Mouse (Mus musculus): ENCODE results near the gene Nol11.
"Not testable (repeated sequence)": the region's sequence is repeated elsewhere in the genome, so short reads cannot be mapped to it uniquely, and the experiment has no call there.

The Nol11 gene

GRCm38 (mm10) chr11:107154431-107154830, 34.8 kb downstream of the Nol11 start:
- no peak for DNase-seq

GRCm38 (mm10) chr11:107153645-107154044, 35.5 kb downstream of the Nol11 start:
- no peak for DNase-seq

- no peak for DNase-seq
These were observed 37.4 kb downstream of the Nol11 start for GRCm38 (mm10) chr11:107151809-107152208.

- DNase-seq = not testable (repeated sequence)
These were observed 45.2 kb downstream of the Nol11 start for GRCm38 (mm10) chr11:107143956-107144355.

GRCm38 (mm10) chr11:107142382-107142781, 46.8 kb downstream of the Nol11 start:
- DNase-seq = no peak

- DNase-seq = no peak
These were observed 48.4 kb downstream of the Nol11 start for GRCm38 (mm10) chr11:107140756-107141155.

- DNase-seq = no peak
These were observed 50.5 kb downstream of the Nol11 start for GRCm38 (mm10) chr11:107138633-107139032.

GRCm38 (mm10) chr11:107137593-107137992, 51.6 kb downstream of the Nol11 start:
- DNase-seq = no peak

- DNase-seq = not testable (repeated sequence)
These were observed 52.7 kb downstream of the Nol11 start for GRCm38 (mm10) chr11:107136458-107136857.

- no peak for DNase-seq
These were observed 53.4 kb downstream of the Nol11 start for GRCm38 (mm10) chr11:107135741-107136140.

- peak; percentile 55 for DNase-seq
These were observed 56.8 kb downstream of the Nol11 start for GRCm38 (mm10) chr11:107132426-107132825.

GRCm38 (mm10) chr11:107131749-107132421, 57.3 kb downstream of the Nol11 start, which contains the start of gene Bptf:
Gene Bptf, minus strand, starts transcription at chr11:107132127.
- DNase-seq = peak; percentile 86

- peak; percentile 64 for DNase-seq
These were observed 58.1 kb downstream of the Nol11 start for GRCm38 (mm10) chr11:107130879-107131748.

- no peak for DNase-seq
These were observed 58.9 kb downstream of the Nol11 start for GRCm38 (mm10) chr11:107130221-107130788.

GRCm38 (mm10) chr11:107129641-107130040, 59.5 kb downstream of the Nol11 start:
- no peak for DNase-seq

GRCm38 (mm10) chr11:107126716-107127115, 62.5 kb downstream of the Nol11 start:
- DNase-seq = not testable (repeated sequence)

- no peak for DNase-seq
These were observed 64.2 kb downstream of the Nol11 start for GRCm38 (mm10) chr11:107125011-107125410.

- DNase-seq = peak; percentile 90
These were observed 64.9 kb downstream of the Nol11 start for GRCm38 (mm10) chr11:107124327-107124731.

GRCm38 (mm10) chr11:107117789-107118188, 71.4 kb downstream of the Nol11 start:
- no peak for DNase-seq

All from kidney, adult 11 months (tissue).